Mouse (Mus musculus) MEL-GATA-1-ER (cell line): ENCODE results near the gene Zc2hc1c.

Experiments used
- DNase-seq: peaks from one replicate; pipeline ENCODE4 v3.0.0-alpha.2; 2012; ENCODE audit warnings: low read depth; ENCODE audit errors: extremely low read depth

The Zc2hc1c gene

GRCm38 (mm10) chr12:85284331-85284730, 4.1 kb upstream of the Zc2hc1c start:
- DNase-seq = peak; percentile 40

- DNase-seq = no peak
Measured at GRCm38 (mm10) chr12:85284996-85285395, 3.4 kb upstream of the Zc2hc1c start.

- peak; percentile 36 for DNase-seq
Measured at GRCm38 (mm10) chr12:85286941-85287340, 1.4 kb upstream of the Zc2hc1c start.

- no peak for DNase-seq
Measured at GRCm38 (mm10) chr12:85287809-85288485, 444 bp upstream of the Zc2hc1c start, which contains the start of gene Acyp1. TSS of gene Acyp1 (minus strand) at chr12:85288438.

GRCm38 (mm10) chr12:85289157-85290000, 988 bp downstream of the Zc2hc1c start:
- no peak for DNase-seq

GRCm38 (mm10) chr12:85290633-85291032, 2.2 kb downstream of the Zc2hc1c start:
- no peak for DNase-seq

- DNase-seq = no peak
Measured at GRCm38 (mm10) chr12:85291541-85291940, 3.1 kb downstream of the Zc2hc1c start.

GRCm38 (mm10) chr12:85292288-85292687, 3.9 kb downstream of the Zc2hc1c start:
- DNase-seq = no peak

- no peak for DNase-seq
Measured at GRCm38 (mm10) chr12:85292906-85293305, 4.5 kb downstream of the Zc2hc1c start.

GRCm38 (mm10) chr12:85295506-85295905, 7.1 kb downstream of the Zc2hc1c start:
- no peak for DNase-seq

GRCm38 (mm10) chr12:85296915-85297314, 8.5 kb downstream of the Zc2hc1c start:
- DNase-seq = no peak

- no peak for DNase-seq
Measured at GRCm38 (mm10) chr12:85297345-85297997, 9.1 kb downstream of the Zc2hc1c start.

GRCm38 (mm10) chr12:85298127-85298834, 9.9 kb downstream of the Zc2hc1c start:
- no peak for DNase-seq

- no peak for DNase-seq
Measured at GRCm38 (mm10) chr12:85298835-85299180, 10.4 kb downstream of the Zc2hc1c start.

GRCm38 (mm10) chr12:85303256-85303655, 14.9 kb downstream of the Zc2hc1c start:
- DNase-seq = no peak

GRCm38 (mm10) chr12:85304725-85305124, 16.3 kb downstream of the Zc2hc1c start:
- DNase-seq = no peak

- DNase-seq = peak; percentile 64
Measured at GRCm38 (mm10) chr12:85305247-85305892, 17.0 kb downstream of the Zc2hc1c start.

- DNase-seq = no peak
Measured at GRCm38 (mm10) chr12:85308651-85309050, 20.3 kb downstream of the Zc2hc1c start.

GRCm38 (mm10) chr12:85330153-85330552, 41.8 kb downstream of the Zc2hc1c start:
- DNase-seq = no peak

- DNase-seq = peak; percentile 28
Measured at GRCm38 (mm10) chr12:85337567-85338311, 49.3 kb downstream of the Zc2hc1c start.
